ENCODE assay signal across 30 mouse cellular contexts in genomic region chr2:60503991-60504390, GRCm38 (mm10). TPM values are rescaled to one million over a fixed set of nuclear protein-coding genes. Genes with fewer than 3 reads are reported as not detected.
DNase-seq lines count a peak whose midpoint lies in the region; ATAC-seq lines count a peak whose summit lies in the region.
"Had no signal": no experiment of that assay in that cellular context is flagged by ENCODE, and none has a peak within 500 bp of the region (broad histone marks: within the 10 kb centered on the region; RNA-seq: fewer than 3 reads in every experiment).

No protein-coding gene starts in this region.

- no peaks in the 10 kb centered on the region for H3K36me3 ChIP-seq in forebrain, embryonic 14.5 days (ENCODE audit: control insufficient read depth, insufficient read depth, low read length)
- H3K36me3 ChIP-seq in forebrain, embryonic 13.5 days (ENCODE audit: poor library complexity, severe bottlenecking), result no peaks in the 10 kb centered on the region
- no peaks in the 10 kb centered on the region for H3K36me3 ChIP-seq in hindbrain, embryonic 16.5 days (ENCODE audit: control insufficient read depth, insufficient read depth, low read length)
- H3K36me3 ChIP-seq: heart, embryonic 10.5 days; heart, embryonic 15.5 days; intestine, embryonic 15.5 days; liver, embryonic 12.5 days; midbrain, embryonic 12.5 days; neural tube, embryonic 13.5 days had no signal

- H3K4me1 ChIP-seq in forebrain, embryonic 14.5 days (ENCODE audit: control insufficient read depth, insufficient read depth, low read length), result no peaks in the 10 kb centered on the region
- no peaks in the 10 kb centered on the region for H3K4me1 ChIP-seq in forebrain, embryonic 13.5 days
- no peaks in the 10 kb centered on the region for H3K4me1 ChIP-seq in hindbrain, embryonic 16.5 days (ENCODE audit: control insufficient read depth, insufficient read depth, low read depth, low read length)
- H3K4me1 ChIP-seq: intestine, embryonic 15.5 days; liver, embryonic 12.5 days; midbrain, embryonic 12.5 days; neural tube, embryonic 13.5 days had no signal

- no peaks in the 10 kb centered on the region for H3K9me3 ChIP-seq in forebrain, embryonic 14.5 days (replicated peaks; ENCODE audit: control insufficient read depth, low read length)
- no peaks in the 10 kb centered on the region for H3K9me3 ChIP-seq in forebrain, embryonic 13.5 days (replicated peaks)
- H3K9me3 ChIP-seq in hindbrain, embryonic 16.5 days (ENCODE audit: control insufficient read depth, low read length), result no peaks in the 10 kb centered on the region
- H3K9me3 ChIP-seq: heart, embryonic 10.5 days; heart, embryonic 15.5 days; intestine, embryonic 15.5 days; liver, embryonic 12.5 days; midbrain, embryonic 12.5 days; neural tube, embryonic 13.5 days had no signal

- H3K27ac ChIP-seq in forebrain, embryonic 14.5 days (ENCODE audit: low read depth, low read length), result no peak overlapping the region
- no peak overlapping the region for H3K27ac ChIP-seq in forebrain, embryonic 13.5 days
- H3K27ac ChIP-seq in hindbrain, embryonic 16.5 days (ENCODE audit: low read depth, low read length), result no peak overlapping the region
- H3K27ac ChIP-seq: heart, embryonic 10.5 days; heart, embryonic 15.5 days; hindbrain, postnatal 0 days; intestine, embryonic 15.5 days; kidney, postnatal 0 days; liver, embryonic 12.5 days; midbrain, embryonic 12.5 days; neural tube, embryonic 13.5 days had no signal

- ATAC-seq in forebrain, embryonic 14.5 days, result peak; percentile 52; the same call in 1 of the 2 replicates
- ATAC-seq in forebrain, embryonic 13.5 days, result no peak
- ATAC-seq in hindbrain, embryonic 16.5 days, result no peak
- ATAC-seq: hindbrain, postnatal 0 days; intestine, embryonic 15.5 days; liver, embryonic 12.5 days; liver, postnatal 0 days had no signal

- 62% methylated on average over 4 of the region's 4 CpGs for WGBS in forebrain, embryonic 14.5 days
- WGBS in forebrain, embryonic 13.5 days, result 66% methylated on average over 4 of the region's 4 CpGs
- 62% methylated on average over 4 of the region's 4 CpGs for WGBS in hindbrain, embryonic 16.5 days

- peak; percentile 59 for DNase-seq in forebrain, embryonic 14.5 days (ENCODE audit: low spot score)
- DNase-seq in 3T3-L1 (ENCODE audit: low read depth, low spot score) (peak; percentile 48), adipocyte (ENCODE audit: low spot score) (peak; percentile 86)
- peak; percentile 86 for DNase-seq in gonadal fat pad, adult 2 months (ENCODE audit: low read depth)
- DNase-seq in kidney, postnatal 25 days, result no peak
- DNase-seq: B cell, adult 2 months; cerebellum, adult 18-20 months; cerebellum, postnatal 14 days; gastrocnemius, postnatal 14 days; heart, adult 11 months; kidney, adult 2 months; layer of hippocampus, postnatal 36 days; left cerebral cortex, postnatal 4 days; liver, postnatal 0 days; lung, postnatal 4 days; right cerebral cortex, adult 18-20 months; spleen, adult 18-20 months; thymus, postnatal 36 days had no signal

- H3K27me3 ChIP-seq in forebrain, embryonic 14.5 days (replicated peaks; ENCODE audit: control insufficient read depth, insufficient read depth, low read length), result no peaks in the 10 kb centered on the region
- no peaks in the 10 kb centered on the region for H3K27me3 ChIP-seq in forebrain, embryonic 13.5 days
- H3K27me3 ChIP-seq in hindbrain, embryonic 16.5 days (replicated peaks; ENCODE audit: control insufficient read depth, insufficient read depth, low read length), result no peaks in the 10 kb centered on the region
- H3K27me3 ChIP-seq: heart, embryonic 15.5 days; intestine, embryonic 15.5 days; liver, embryonic 12.5 days; megakaryocyte, embryonic 14.5 days; midbrain, embryonic 12.5 days; neural tube, embryonic 13.5 days had no signal

- no peak overlapping the region for H3K4me3 ChIP-seq in forebrain, embryonic 14.5 days (ENCODE audit: low read depth, low read length)
- no peak overlapping the region for H3K4me3 ChIP-seq in forebrain, embryonic 13.5 days
- no peak overlapping the region for H3K4me3 ChIP-seq in hindbrain, embryonic 16.5 days (ENCODE audit: low read length)
- H3K4me3 ChIP-seq: erythroblast, embryonic 14.5 days; heart, embryonic 10.5 days; heart, embryonic 15.5 days; intestine, embryonic 15.5 days; liver, embryonic 12.5 days; midbrain, embryonic 12.5 days; neural tube, embryonic 13.5 days had no signal

- H3K9ac ChIP-seq in forebrain, embryonic 14.5 days (ENCODE audit: low read length), result no peak overlapping the region
- no peak overlapping the region for H3K9ac ChIP-seq in forebrain, embryonic 13.5 days
- H3K9ac ChIP-seq in hindbrain, embryonic 16.5 days (ENCODE audit: low read depth, low read length), result no peak overlapping the region
- H3K9ac ChIP-seq: heart, embryonic 15.5 days; intestine, embryonic 15.5 days; liver, embryonic 12.5 days; liver, postnatal 0 days; midbrain, embryonic 12.5 days; neural tube, embryonic 13.5 days had no signal

- no peak overlapping the region for H3K4me2 ChIP-seq in forebrain, embryonic 14.5 days (ENCODE audit: low read length)
- no peak overlapping the region for H3K4me2 ChIP-seq in forebrain, embryonic 13.5 days
- H3K4me2 ChIP-seq in hindbrain, embryonic 16.5 days (ENCODE audit: low read length), result no peak overlapping the region
- H3K4me2 ChIP-seq: intestine, embryonic 15.5 days; liver, embryonic 12.5 days; midbrain, embryonic 12.5 days; neural tube, embryonic 13.5 days had no signal

RNA-seq across cellular contexts. Expression of gene Pla2r1, which starts 49.1 kb away (rescaled TPM):
- 0.24 and 0.28 TPM in 2 replicates for polyA plus RNA-seq in forebrain, embryonic 14.5 days (2014; fragmentation: Nextera tagmentation; extraction: Ambion mirVana)
- polyA plus RNA-seq in forebrain, embryonic 13.5 days (2015; fragmentation: Nextera tagmentation; extraction: Ambion mirVana), result 0.19 and 0.24 TPM in 2 replicates
- polyA plus RNA-seq in gonadal fat pad, adult 2 months (2012; rRNA removed), result 3.5 and 4.3 TPM in 2 replicates
- 0.36 and 0.50 TPM in 2 replicates for polyA plus RNA-seq in hindbrain, embryonic 16.5 days (2015; fragmentation: Nextera tagmentation; extraction: Ambion mirVana)
- polyA plus RNA-seq: erythroblast, embryonic 14.5 days had no signal

Comparison
In these comparisons a context has a peak if more than half of its experiments do, and no peak if none do; other contexts are left out.
1. DNase-seq: peak in forebrain, embryonic 14.5 days (single experiment), 3T3-L1 (single experiment), adipocyte (single experiment) and gonadal fat pad, adult 2 months (single experiment); none in kidney, postnatal 25 days (0 of 2).